In the genomic region with DNA sequence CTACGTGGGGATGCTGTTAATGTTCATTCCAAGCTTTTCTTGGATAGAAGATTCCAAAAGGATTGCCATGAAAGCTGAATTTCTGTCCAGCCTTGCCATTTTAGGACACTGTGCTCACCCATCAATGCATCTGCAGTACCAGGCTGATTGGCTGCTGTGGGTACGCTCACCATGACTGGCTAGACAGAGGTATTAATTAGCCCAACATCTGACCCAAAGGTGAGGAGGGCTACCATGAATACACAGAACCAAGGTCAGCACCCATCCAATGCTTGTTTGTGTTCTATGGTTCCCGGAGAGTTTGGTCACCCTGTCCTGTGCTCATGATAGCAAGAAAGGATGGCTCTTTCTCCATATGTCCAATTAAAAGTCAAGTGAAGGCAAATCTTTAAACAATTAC, we compare ENCODE assay signal across 15 mouse cellular contexts.
"Had no signal": no experiment of that assay in that cellular context is flagged by ENCODE, and none has a peak within 500 bp of the region (broad histone marks: within the 10 kb centered on the region; RNA-seq: fewer than 3 reads in every experiment).

No protein-coding gene starts in this region.

- H3K27ac ChIP-seq: hindbrain, embryonic 14.5 days; layer of hippocampus, adult 2 months; limb, embryonic 12.5 days; midbrain, embryonic 10.5 days; neural tube, embryonic 13.5 days had no signal

- H3K36me3 ChIP-seq: limb, embryonic 12.5 days; midbrain, embryonic 10.5 days; neural tube, embryonic 13.5 days had no signal

- H3K4me2 ChIP-seq: hindbrain, embryonic 14.5 days; neural tube, embryonic 13.5 days had no signal

- H3K4me3 ChIP-seq: limb, embryonic 12.5 days; midbrain, embryonic 10.5 days; neural tube, embryonic 13.5 days had no signal

- DNase-seq: kidney, adult 11 months; kidney, postnatal 10 days; kidney, postnatal 4 days; lung, adult 2 months; lung, postnatal 4 days; retina, postnatal 1 day; right cerebral cortex, postnatal 4 days; spleen, adult 18-20 months; thymus, postnatal 4 days had no signal

- H3K9me3 ChIP-seq: limb, embryonic 12.5 days; midbrain, embryonic 10.5 days; neural tube, embryonic 13.5 days had no signal

- ATAC-seq: midbrain, embryonic 16.5 days had no signal

- H3K9ac ChIP-seq: hindbrain, embryonic 14.5 days; limb, embryonic 12.5 days; neural tube, embryonic 13.5 days had no signal

- H3K27me3 ChIP-seq: limb, embryonic 12.5 days; neural tube, embryonic 13.5 days had no signal

- H3K4me1 ChIP-seq: limb, embryonic 12.5 days had no signal
